Mouse (Mus musculus): Measurements from ENCODE around the gene Atp5e.

- TF ChIP-seq CTCF (IDR thresholded peaks at IDR 0.05; ENCODE audit: extremely low read depth, insufficient read length, insufficient replicate concordance, low read depth, low read length) = no peak
- TF ChIP-seq POLR2A (IDR thresholded peaks at IDR 0.05; ENCODE audit: low read depth, low read length) = no peak
These were observed 15.5 kb downstream of the Atp5e start for GRCm38 (mm10) chr2:174448405-174448804.
